Mouse (Mus musculus): ENCODE data around the gene Mgat5. TPM values are rescaled to one million over a fixed set of nuclear protein-coding genes. Genes with fewer than 3 reads are reported as not detected.

Mgat5 gene
- total and polyA plus RNA-seq, 2 experiments from 2014 or later, result 2.1 to 11.2 TPM

DNA sequence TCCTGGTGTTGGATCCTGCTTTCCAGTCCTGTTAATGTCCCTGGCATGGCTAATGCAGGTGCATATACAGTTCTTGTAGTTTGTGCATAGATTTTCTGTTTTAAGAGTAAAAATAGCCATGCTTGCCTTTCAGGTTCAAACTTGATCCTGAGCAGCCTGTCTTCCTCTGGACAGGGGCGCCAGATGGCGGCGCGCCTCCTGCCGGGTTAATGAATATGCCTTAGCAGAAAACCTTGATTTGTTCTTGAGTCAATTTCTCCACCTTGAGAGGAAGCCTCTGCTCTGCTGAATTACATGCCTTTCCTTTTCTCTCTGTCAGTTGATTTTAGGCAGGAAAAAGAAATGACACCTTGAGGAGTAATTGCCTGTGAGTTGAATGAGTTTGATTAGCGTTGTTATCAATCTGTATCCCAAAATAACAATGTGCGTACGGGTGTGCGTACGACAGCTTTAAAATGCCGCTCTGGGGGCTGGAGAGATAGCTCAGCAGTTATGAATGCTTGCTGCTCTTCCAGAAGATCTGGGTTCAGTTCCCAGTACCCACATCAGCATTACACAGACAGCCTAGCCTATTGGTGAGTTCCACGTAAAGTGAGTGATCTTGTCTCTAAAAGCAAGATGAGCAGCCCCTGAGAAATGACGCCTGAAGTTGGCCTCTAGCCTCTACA lies 57.5 kb downstream of the Mgat5 start:
- H3K4me2 ChIP-seq (ENCODE audit: low read depth, low read length), result no peak overlapping the region
- no peaks in the 10 kb centered on the region for H3K27me3 ChIP-seq (ENCODE audit: control insufficient read depth, insufficient read depth, low read length)
- peaks cover 11% of the 10 kb centered on the region; the same call in 1 of the 2 replicates for H3K4me1 ChIP-seq (ENCODE audit: control insufficient read depth, insufficient read depth)
- ATAC-seq (ENCODE audit: insufficient read depth, low read depth) (no peak), DNase-seq (ENCODE audit: low spot score) (no peak)
- no peak overlapping the region for H3K4me3 ChIP-seq (ENCODE audit: low read depth, low read length)
- no peaks in the 10 kb centered on the region for H3K9me3 ChIP-seq (replicated peaks; ENCODE audit: control insufficient read depth, low read length)
- no peaks in the 10 kb centered on the region for H3K36me3 ChIP-seq (replicated peaks; ENCODE audit: control insufficient read depth, insufficient read depth, low read length)
- TF ChIP-seq CTCF (IDR thresholded peaks at IDR 0.05; ENCODE audit: low read depth) (peak; percentile 14; the same call in 1 of the 2 replicates), EP300 (IDR thresholded peaks at IDR 0.05; ENCODE audit: low read depth) (no peak)
- peak overlapping the region; percentile 2; the same call in 1 of the 2 replicates for H3K27ac ChIP-seq (ENCODE audit: low read depth)
- 46% methylated on average over 13 of the region's 13 CpGs for WGBS
- H3K9ac ChIP-seq (replicated peaks; ENCODE audit: low read depth, low read length), result no peak overlapping the region

DNA sequence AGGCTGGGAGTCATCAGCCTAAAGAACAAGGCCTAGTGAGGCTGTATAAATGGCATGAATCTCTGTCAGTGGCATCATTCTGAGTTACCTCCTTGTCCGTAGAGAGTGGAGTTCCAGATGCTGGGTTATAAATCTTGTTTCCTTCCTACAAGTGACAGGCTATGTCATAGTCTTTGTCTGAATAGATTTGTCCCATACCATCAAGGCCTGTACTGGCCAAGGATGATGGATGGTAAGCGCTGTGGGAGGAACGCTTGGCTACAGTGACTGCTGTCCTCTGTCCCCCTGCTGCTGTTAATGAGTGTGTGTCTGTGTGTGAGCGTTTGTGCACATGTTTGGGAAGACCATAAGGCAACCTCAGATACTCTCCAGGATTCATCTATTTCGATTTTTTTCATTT lies 63.2 kb downstream of the Mgat5 start:
- Histone ChIP-seq H3K36me3 (replicated peaks; ENCODE audit: control insufficient read depth, insufficient read depth, low read length) (no peaks in the 10 kb centered on the region), H3K27ac (ENCODE audit: low read depth) (no peak overlapping the region), H3K4me3 (ENCODE audit: low read depth, low read length) (no peak overlapping the region), H3K27me3 (ENCODE audit: control insufficient read depth, insufficient read depth, low read length) (no peaks in the 10 kb centered on the region), H3K9ac (replicated peaks; ENCODE audit: low read depth, low read length) (no peak overlapping the region), H3K4me2 (ENCODE audit: low read depth, low read length) (no peak overlapping the region), H3K9me3 (replicated peaks; ENCODE audit: control insufficient read depth, low read length) (no peaks in the 10 kb centered on the region), H3K4me1 (ENCODE audit: control insufficient read depth, insufficient read depth) (peaks cover 4% of the 10 kb centered on the region)
- no peak for DNase-seq (ENCODE audit: low spot score)
- TF ChIP-seq CTCF (IDR thresholded peaks at IDR 0.05; ENCODE audit: low read depth) (no peak), EP300 (IDR thresholded peaks at IDR 0.05; ENCODE audit: low read depth) (no peak)
- no peak for ATAC-seq (ENCODE audit: insufficient read depth, low read depth)
- 89% methylated on average over 5 of the region's 5 CpGs for WGBS

DNA sequence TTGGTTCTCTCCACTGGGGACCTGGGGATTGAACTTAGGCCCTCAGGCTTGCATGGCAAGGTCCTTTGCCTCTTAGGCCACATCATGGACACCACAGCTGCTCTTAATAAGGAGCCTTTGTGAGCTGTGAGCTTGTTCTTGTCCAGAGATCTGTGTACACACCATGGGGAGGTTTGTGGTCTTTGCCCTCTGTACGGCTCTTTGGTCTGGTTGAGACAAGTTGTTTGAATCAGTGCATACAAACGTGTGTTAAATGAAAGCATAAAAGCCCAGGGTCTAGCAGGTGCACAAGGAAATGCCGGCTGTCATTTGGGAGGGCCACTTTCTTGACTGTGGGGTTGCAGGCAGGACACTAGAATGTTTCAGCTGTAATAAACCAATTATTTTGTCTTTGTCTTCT lies 64.5 kb downstream of the Mgat5 start:
- DNase-seq (ENCODE audit: low spot score) (no peak), ATAC-seq (ENCODE audit: insufficient read depth, low read depth) (no peak)
- TF ChIP-seq CTCF (IDR thresholded peaks at IDR 0.05; ENCODE audit: low read depth) (no peak), EP300 (IDR thresholded peaks at IDR 0.05; ENCODE audit: low read depth) (no peak)
- H3K36me3 ChIP-seq (replicated peaks; ENCODE audit: control insufficient read depth, insufficient read depth, low read length), result no peaks in the 10 kb centered on the region
- 85% methylated on average over 3 of the region's 3 CpGs for WGBS
- no peaks in the 10 kb centered on the region for H3K27me3 ChIP-seq (ENCODE audit: control insufficient read depth, insufficient read depth, low read length)
- no peaks in the 10 kb centered on the region for H3K9me3 ChIP-seq (replicated peaks; ENCODE audit: control insufficient read depth, low read length)
- H3K27ac ChIP-seq (ENCODE audit: low read depth), result no peak overlapping the region
- no peak overlapping the region for H3K4me2 ChIP-seq (ENCODE audit: low read depth, low read length)
- peaks cover 16% of the 10 kb centered on the region for H3K4me1 ChIP-seq (ENCODE audit: control insufficient read depth, insufficient read depth)
- no peak overlapping the region for H3K4me3 ChIP-seq (ENCODE audit: low read depth, low read length)
- H3K9ac ChIP-seq (replicated peaks; ENCODE audit: low read depth, low read length), result no peak overlapping the region

DNA sequence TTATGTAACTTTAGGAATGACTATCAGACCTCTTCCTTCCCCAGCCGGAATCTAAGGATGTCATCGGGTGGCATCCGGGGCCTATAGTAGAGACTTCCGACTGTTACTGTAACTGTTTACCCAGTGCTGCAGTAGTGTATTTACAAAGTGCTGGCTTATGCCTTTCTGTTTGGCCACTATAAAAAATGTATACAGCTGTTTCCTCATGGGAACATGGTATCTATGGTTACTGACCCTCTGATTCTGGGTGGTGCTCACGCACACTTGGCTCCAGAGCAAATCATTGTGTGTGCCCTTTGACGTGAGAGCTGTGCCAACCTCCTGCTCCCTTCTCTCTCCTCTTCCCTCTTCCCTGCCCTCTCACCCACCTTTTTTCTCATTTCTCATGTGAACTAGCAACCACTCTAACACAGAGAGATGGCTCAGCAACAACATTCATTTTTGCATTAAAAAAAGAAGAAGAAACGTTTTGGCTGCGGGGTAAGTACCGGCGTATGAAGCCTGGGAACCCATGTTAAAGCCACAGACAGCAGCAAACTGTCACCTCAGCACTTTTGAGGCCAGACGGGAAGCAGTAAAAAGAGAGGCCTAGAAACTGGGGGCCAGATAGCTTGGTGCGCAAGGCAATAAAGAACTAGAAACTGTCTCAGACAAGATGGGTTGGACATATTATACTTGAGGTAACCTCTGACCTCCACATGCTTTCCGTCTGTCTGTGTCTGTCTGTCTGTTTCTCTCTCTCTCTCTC lies 65.6 kb downstream of the Mgat5 start:
- Histone ChIP-seq H3K9me3 (replicated peaks; ENCODE audit: control insufficient read depth, low read length) (no peaks in the 10 kb centered on the region), H3K27me3 (ENCODE audit: control insufficient read depth, insufficient read depth, low read length) (no peaks in the 10 kb centered on the region), H3K4me3 (ENCODE audit: low read depth, low read length) (no peak overlapping the region), H3K4me1 (ENCODE audit: control insufficient read depth, insufficient read depth) (peaks cover 16% of the 10 kb centered on the region), H3K9ac (replicated peaks; ENCODE audit: low read depth, low read length) (no peak overlapping the region), H3K27ac (ENCODE audit: low read depth) (no peak overlapping the region), H3K4me2 (ENCODE audit: low read depth, low read length) (no peak overlapping the region), H3K36me3 (replicated peaks; ENCODE audit: control insufficient read depth, insufficient read depth, low read length) (no peaks in the 10 kb centered on the region)
- 71% methylated on average over 13 of the region's 13 CpGs for WGBS
- DNase-seq (ENCODE audit: low spot score) (no peak), ATAC-seq (ENCODE audit: insufficient read depth, low read depth) (no peak)
- TF ChIP-seq CTCF (IDR thresholded peaks at IDR 0.05; ENCODE audit: low read depth) (no peak), EP300 (IDR thresholded peaks at IDR 0.05; ENCODE audit: low read depth) (no peak)

DNA sequence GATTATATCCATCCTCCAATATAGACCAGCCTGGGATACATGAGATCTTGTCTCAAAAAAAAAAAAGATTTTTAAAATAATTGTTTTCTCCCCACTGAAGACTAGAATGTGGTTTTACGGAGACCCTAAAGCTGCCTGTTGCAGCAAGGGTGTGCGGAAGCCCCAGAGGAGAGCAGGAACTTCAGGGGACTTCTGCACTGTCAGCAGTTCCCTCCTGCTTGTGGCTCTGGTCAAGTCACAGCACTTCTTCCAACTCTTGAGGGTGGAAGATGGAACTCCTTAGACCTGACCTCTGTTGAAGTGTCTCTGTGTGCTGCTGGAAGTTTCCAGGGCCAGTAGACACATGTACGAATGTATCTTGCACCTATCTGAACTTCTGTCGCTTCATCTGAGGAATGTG lies 66.3 kb downstream of the Mgat5 start:
- H3K36me3 ChIP-seq (replicated peaks; ENCODE audit: control insufficient read depth, insufficient read depth, low read length), result no peaks in the 10 kb centered on the region
- no peaks in the 10 kb centered on the region for H3K27me3 ChIP-seq (ENCODE audit: control insufficient read depth, insufficient read depth, low read length)
- DNase-seq (ENCODE audit: low spot score) (no peak), ATAC-seq (ENCODE audit: insufficient read depth, low read depth) (no peak)
- no peaks in the 10 kb centered on the region for H3K9me3 ChIP-seq (replicated peaks; ENCODE audit: control insufficient read depth, low read length)
- WGBS, result 90% methylated on average over 4 of the region's 4 CpGs
- H3K4me3 ChIP-seq (ENCODE audit: low read depth, low read length), result no peak overlapping the region
- peaks cover 16% of the 10 kb centered on the region for H3K4me1 ChIP-seq (ENCODE audit: control insufficient read depth, insufficient read depth)
- H3K9ac ChIP-seq (replicated peaks; ENCODE audit: low read depth, low read length), result no peak overlapping the region
- TF ChIP-seq CTCF (IDR thresholded peaks at IDR 0.05; ENCODE audit: low read depth), result no peak
- TF ChIP-seq EP300 (IDR thresholded peaks at IDR 0.05; ENCODE audit: low read depth), result no peak
- no peak overlapping the region for H3K4me2 ChIP-seq (ENCODE audit: low read depth, low read length)
- H3K27ac ChIP-seq (ENCODE audit: low read depth), result no peak overlapping the region

All from heart, postnatal 0 days (tissue).